Mouse (Mus musculus): ENCODE measurements around the gene Lrrc46.

The Lrrc46 gene

GRCm38 (mm10) chr11:97007093-97007794 is 34.0 kb downstream of the Lrrc46 start:
- no peak for DNase-seq

- no peak for DNase-seq
Observed at GRCm38 (mm10) chr11:97003170-97003569, 38.0 kb downstream of the Lrrc46 start.

GRCm38 (mm10) chr11:96997380-96997956 is 43.7 kb downstream of the Lrrc46 start:
- no peak for DNase-seq

- no peak for DNase-seq
Observed at GRCm38 (mm10) chr11:96996773-96997379, 44.3 kb downstream of the Lrrc46 start.

GRCm38 (mm10) chr11:96995836-96996772 is 45.1 kb downstream of the Lrrc46 start:
- no peak for DNase-seq

- DNase-seq: no peak
Observed at GRCm38 (mm10) chr11:96995031-96995430, 46.2 kb downstream of the Lrrc46 start.

GRCm38 (mm10) chr11:96992722-96993311 is 48.4 kb downstream of the Lrrc46 start:
- DNase-seq: no peak

- DNase-seq: no peak
Observed at GRCm38 (mm10) chr11:96991501-96991900, 49.7 kb downstream of the Lrrc46 start.

- no peak for DNase-seq
Observed at GRCm38 (mm10) chr11:96987873-96988655, 53.1 kb downstream of the Lrrc46 start.

GRCm38 (mm10) chr11:96986463-96986862 is 54.7 kb downstream of the Lrrc46 start:
- no peak for DNase-seq

GRCm38 (mm10) chr11:96984903-96985302 is 56.3 kb downstream of the Lrrc46 start:
- DNase-seq: no peak

Measured in cerebellum, adult 9-10 months (tissue).